ENCODE assay signal across 14 mouse cellular contexts in genomic region chr12:71749668-71750067, GRCm38 (mm10).
A peak's percentile ranks its signal among the peaks of the same experiment; 100 is the strongest.
DNase-seq lines count a peak whose midpoint lies in the region; ATAC-seq lines count a peak whose summit lies in the region.
"Had no signal": no experiment of that assay in that cellular context is flagged by ENCODE, and none has a peak within 500 bp of the region (broad histone marks: within the 10 kb centered on the region; RNA-seq: fewer than 3 reads in every experiment).

No protein-coding gene starts in this region.

- peak; percentile 14 to 50 for DNase-seq in frontal cortex, adult 2 months (ENCODE audit: extremely low spot score in 1 of 2, low spot score in 1 of 2)
- no peak for DNase-seq in frontal cortex, postnatal 10 days (ENCODE audit: low spot score in 2 of 2)
- no peak for DNase-seq in lung, adult 18-20 months
- DNase-seq: cerebellum, adult 18-20 months; lung, embryonic 14.5 days; thymus, postnatal 14 days had no signal

- peak overlapping the region; percentile 93; the same call in 1 of the 2 replicates for H3K27ac ChIP-seq in lung, embryonic 15.5 days
- peak overlapping the region; percentile 93; the same call in 1 of the 2 replicates for H3K27ac ChIP-seq in embryonic facial prominence, embryonic 15.5 days (replicated peaks)
- peak overlapping the region; percentile 93; the same call in 1 of the 2 replicates for H3K27ac ChIP-seq in stomach, embryonic 15.5 days
- H3K27ac ChIP-seq in kidney, embryonic 16.5 days (ENCODE audit: low read length): no peak overlapping the region
- H3K27ac ChIP-seq: hindbrain, embryonic 14.5 days; kidney, postnatal 0 days; limb, embryonic 13.5 days; midbrain, embryonic 10.5 days had no signal

- no peaks in the 10 kb centered on the region for H3K36me3 ChIP-seq in lung, embryonic 15.5 days
- no peaks in the 10 kb centered on the region for H3K36me3 ChIP-seq in embryonic facial prominence, embryonic 15.5 days
- no peaks in the 10 kb centered on the region for H3K36me3 ChIP-seq in stomach, embryonic 15.5 days
- H3K36me3 ChIP-seq in kidney, embryonic 16.5 days (ENCODE audit: insufficient read depth, low read length): no peaks in the 10 kb centered on the region
- H3K36me3 ChIP-seq: limb, embryonic 13.5 days; midbrain, embryonic 10.5 days had no signal

- no peak overlapping the region for H3K4me3 ChIP-seq in lung, embryonic 15.5 days
- H3K4me3 ChIP-seq in embryonic facial prominence, embryonic 15.5 days (replicated peaks): no peak overlapping the region
- no peak overlapping the region for H3K4me3 ChIP-seq in stomach, embryonic 15.5 days (replicated peaks)
- H3K4me3 ChIP-seq in kidney, embryonic 16.5 days (ENCODE audit: low read length): no peak overlapping the region
- H3K4me3 ChIP-seq: limb, embryonic 13.5 days; midbrain, embryonic 10.5 days had no signal

- peaks cover 25% of the 10 kb centered on the region for H3K4me1 ChIP-seq in lung, embryonic 15.5 days
- peaks cover 44% of the 10 kb centered on the region for H3K4me1 ChIP-seq in embryonic facial prominence, embryonic 15.5 days
- peaks cover 8% of the 10 kb centered on the region; the same call in 1 of the 2 replicates for H3K4me1 ChIP-seq in stomach, embryonic 15.5 days
- H3K4me1 ChIP-seq in kidney, embryonic 16.5 days (ENCODE audit: insufficient read depth, low read length): peaks cover 16% of the 10 kb centered on the region

- no peak overlapping the region for H3K9ac ChIP-seq in lung, embryonic 15.5 days
- H3K9ac ChIP-seq in embryonic facial prominence, embryonic 15.5 days: no peak overlapping the region
- H3K9ac ChIP-seq in stomach, embryonic 15.5 days: no peak overlapping the region
- H3K9ac ChIP-seq in kidney, embryonic 16.5 days (replicated peaks; ENCODE audit: low read length): no peak overlapping the region
- H3K9ac ChIP-seq: hindbrain, embryonic 14.5 days; limb, embryonic 13.5 days; lung, embryonic 14.5 days had no signal

- WGBS in lung, embryonic 15.5 days: 80% methylated on average over 2 of the region's 2 CpGs
- 79% methylated on average over 2 of the region's 2 CpGs for WGBS in embryonic facial prominence, embryonic 15.5 days
- WGBS in stomach, embryonic 15.5 days: 84% methylated on average over 2 of the region's 2 CpGs
- 79% methylated on average over 2 of the region's 2 CpGs for WGBS in kidney, embryonic 16.5 days

- no peaks in the 10 kb centered on the region for H3K27me3 ChIP-seq in lung, embryonic 15.5 days
- H3K27me3 ChIP-seq in embryonic facial prominence, embryonic 15.5 days: no peaks in the 10 kb centered on the region
- no peaks in the 10 kb centered on the region for H3K27me3 ChIP-seq in stomach, embryonic 15.5 days (replicated peaks)
- H3K27me3 ChIP-seq in kidney, embryonic 16.5 days (ENCODE audit: insufficient read depth, low read length): no peaks in the 10 kb centered on the region
- H3K27me3 ChIP-seq: limb, embryonic 13.5 days had no signal

- ATAC-seq in lung, embryonic 15.5 days (ENCODE audit: borderline replicate concordance, extremely low read depth, low FRiP score, low TSS enrichment): no peak
- no peak for ATAC-seq in embryonic facial prominence, embryonic 15.5 days (ENCODE audit: insufficient number of reproducible peaks, low FRiP score, low TSS enrichment, low read depth)
- ATAC-seq in stomach, embryonic 15.5 days (ENCODE audit: insufficient read depth, low FRiP score, low read depth): no peak
- no peak for ATAC-seq in kidney, embryonic 16.5 days (ENCODE audit: low FRiP score, low TSS enrichment)

- no peak overlapping the region for H3K4me2 ChIP-seq in lung, embryonic 15.5 days
- H3K4me2 ChIP-seq in embryonic facial prominence, embryonic 15.5 days (replicated peaks): no peak overlapping the region
- no peak overlapping the region for H3K4me2 ChIP-seq in stomach, embryonic 15.5 days
- H3K4me2 ChIP-seq in kidney, embryonic 16.5 days (replicated peaks; ENCODE audit: low read depth, low read length): no peak overlapping the region
- H3K4me2 ChIP-seq: hindbrain, embryonic 14.5 days; limb, embryonic 13.5 days; lung, embryonic 14.5 days had no signal

- no peaks in the 10 kb centered on the region for H3K9me3 ChIP-seq in lung, embryonic 15.5 days
- no peaks in the 10 kb centered on the region for H3K9me3 ChIP-seq in embryonic facial prominence, embryonic 15.5 days (replicated peaks)
- no peaks in the 10 kb centered on the region for H3K9me3 ChIP-seq in stomach, embryonic 15.5 days
- H3K9me3 ChIP-seq in kidney, embryonic 16.5 days (ENCODE audit: low read length): no peaks in the 10 kb centered on the region
- H3K9me3 ChIP-seq: limb, embryonic 13.5 days; midbrain, embryonic 10.5 days had no signal

Comparison
In these comparisons a context has a peak if more than half of its experiments do, and no peak if none do; other contexts are left out.
1. DNase-seq: peak in frontal cortex, adult 2 months (2 of 2); none in frontal cortex, postnatal 10 days (0 of 2) and lung, adult 18-20 months (0 of 2).